Mouse (Mus musculus): Measurements from ENCODE around the gene Fam8a1. TPM values are rescaled to one million over a fixed set of nuclear protein-coding genes. Genes with fewer than 3 reads are reported as not detected.

Fam8a1 gene
- polyA plus RNA-seq, 1 experiment from 2014 or later: 12.2 TPM

DNA sequence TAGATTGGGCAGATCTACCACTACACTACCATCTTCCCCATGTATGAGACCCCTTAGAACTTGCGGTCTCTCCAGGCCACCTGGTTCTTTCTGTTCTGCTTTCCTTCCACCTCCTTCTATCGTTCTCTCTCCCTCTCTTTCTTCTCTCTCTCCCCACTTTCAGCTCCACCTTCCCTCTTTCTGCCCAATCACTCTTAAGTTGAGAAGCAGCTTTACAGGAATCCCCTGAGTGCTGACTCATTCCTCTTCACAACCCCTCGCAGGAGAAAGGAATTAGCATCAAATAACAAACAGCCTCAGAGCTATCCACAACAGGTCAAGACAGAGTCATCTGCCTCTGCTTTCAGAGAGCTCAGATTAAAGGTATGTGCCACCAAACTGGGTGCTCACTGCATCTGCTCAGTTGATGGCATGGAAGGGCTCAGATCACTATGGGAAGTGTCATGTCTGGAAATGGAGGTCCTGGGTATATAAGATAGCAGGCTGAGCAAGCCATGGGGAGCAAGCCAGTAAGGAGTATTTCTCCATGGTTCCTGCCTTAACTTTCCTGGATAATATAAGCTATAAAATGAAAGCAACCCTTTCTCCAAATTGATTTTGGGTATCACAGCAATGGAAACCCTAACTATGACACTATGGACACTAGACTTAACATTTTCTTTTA, 46.8 kb downstream of the Fam8a1 start:
- Histone ChIP-seq H3K27me3 (no peaks in the 10 kb centered on the region), H3K4me2 (replicated peaks) (no peak overlapping the region), H3K4me3 (replicated peaks) (no peak overlapping the region), H3K9me3 (replicated peaks) (no peaks in the 10 kb centered on the region), H3K27ac (replicated peaks) (no peak overlapping the region), H3K36me3 (peaks cover 20% of the 10 kb centered on the region), H3K9ac (no peak overlapping the region), H3K4me1 (peaks cover 5% of the 10 kb centered on the region; the same call in 1 of the 2 replicates)
- 45% methylated on average over 3 of the region's 3 CpGs for WGBS
- no peak for ATAC-seq (ENCODE audit: insufficient number of reproducible peaks, low FRiP score, low TSS enrichment, low read depth)

DNA sequence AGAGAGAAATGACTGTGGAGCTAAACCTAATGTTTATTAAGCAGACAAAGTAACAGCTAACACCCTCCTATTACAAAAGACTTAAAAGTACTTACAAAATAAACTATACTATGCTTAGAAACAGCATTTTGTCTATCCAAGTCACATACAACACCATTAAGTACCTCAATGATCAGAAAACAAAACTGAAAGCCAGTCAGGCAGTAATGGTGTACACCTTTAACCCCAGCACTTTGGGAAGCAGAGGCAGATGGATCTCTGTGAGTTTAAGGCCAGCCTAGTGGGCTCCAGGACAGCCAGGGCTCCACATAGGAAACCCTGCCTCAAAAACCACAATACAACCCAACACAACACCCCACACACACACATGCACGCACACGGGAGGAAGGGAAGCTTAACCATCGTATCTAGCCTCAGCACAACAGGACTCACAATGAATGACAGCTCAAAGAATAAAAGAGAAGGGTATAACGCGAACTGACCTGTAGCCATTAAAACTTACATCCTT, 49.6 kb downstream of the Fam8a1 start:
- H3K4me3 ChIP-seq (replicated peaks): no peak overlapping the region
- H3K9ac ChIP-seq: no peak overlapping the region
- WGBS: 84% methylated on average over 5 of the region's 5 CpGs
- H3K27me3 ChIP-seq: no peaks in the 10 kb centered on the region
- peaks cover 5% of the 10 kb centered on the region; the same call in 1 of the 2 replicates for H3K4me1 ChIP-seq
- H3K36me3 ChIP-seq: no peaks in the 10 kb centered on the region; the same call in 1 of the 2 replicates
- no peak overlapping the region for H3K4me2 ChIP-seq (replicated peaks)
- H3K9me3 ChIP-seq (replicated peaks): no peaks in the 10 kb centered on the region
- H3K27ac ChIP-seq (replicated peaks): no peak overlapping the region
- ATAC-seq (ENCODE audit: insufficient number of reproducible peaks, low FRiP score, low TSS enrichment, low read depth): no peak

DNA sequence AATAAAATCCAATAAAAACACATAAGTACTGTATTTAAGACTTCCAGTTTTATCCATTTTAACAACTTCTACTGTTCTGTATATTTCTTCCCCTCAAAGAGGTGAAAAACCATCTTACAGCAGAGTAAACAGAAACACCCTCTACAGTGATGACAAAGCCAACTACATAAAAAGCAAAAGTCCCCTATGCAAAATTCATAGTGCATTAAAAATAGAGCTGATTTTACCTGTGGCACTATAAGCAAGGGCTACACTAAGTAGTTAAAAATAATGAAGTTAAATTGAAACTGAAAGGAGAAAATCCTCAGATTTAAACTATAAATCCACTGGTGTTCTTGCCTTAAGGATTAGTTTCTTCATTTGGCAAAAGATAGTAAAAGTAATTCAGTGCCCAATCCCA, 51.7 kb downstream of the Fam8a1 start:
- no peak overlapping the region for H3K4me2 ChIP-seq (replicated peaks)
- no peak for ATAC-seq (ENCODE audit: insufficient number of reproducible peaks, low FRiP score, low TSS enrichment, low read depth)
- H3K4me3 ChIP-seq (replicated peaks): no peak overlapping the region

DNA sequence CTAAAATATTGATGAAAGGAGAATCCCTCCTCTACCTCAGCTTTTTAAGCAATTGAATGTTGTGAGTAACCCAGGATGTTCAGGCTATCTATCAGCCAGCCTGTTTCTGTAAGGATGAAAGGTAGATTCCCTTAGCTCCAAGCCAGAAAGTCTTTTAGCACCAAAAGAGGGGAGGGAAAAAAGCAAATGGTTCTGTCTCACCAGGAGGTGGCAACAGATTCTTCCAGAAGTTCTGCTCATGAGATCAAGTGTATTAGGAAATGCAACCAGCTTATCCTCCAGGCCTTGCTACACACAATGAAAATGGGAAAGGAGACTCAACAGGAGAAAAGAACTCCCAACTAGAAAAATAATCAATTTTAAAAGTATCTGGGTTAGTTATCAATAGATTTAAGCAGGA, 55.0 kb downstream of the Fam8a1 start:
- Histone ChIP-seq H3K36me3 (no peaks in the 10 kb centered on the region), H3K4me2 (replicated peaks) (no peak overlapping the region), H3K9me3 (replicated peaks) (no peaks in the 10 kb centered on the region), H3K4me1 (peaks cover 12% of the 10 kb centered on the region), H3K27ac (replicated peaks) (no peak overlapping the region), H3K4me3 (replicated peaks) (no peak overlapping the region), H3K27me3 (no peaks in the 10 kb centered on the region), H3K9ac (no peak overlapping the region)
- no peak for ATAC-seq (ENCODE audit: insufficient number of reproducible peaks, low FRiP score, low TSS enrichment, low read depth)

More for the DNA sequence above, 51.7 kb downstream of the Fam8a1 start:
- no peaks in the 10 kb centered on the region for H3K9me3 ChIP-seq (replicated peaks)
- no peaks in the 10 kb centered on the region; the same call in 1 of the 2 replicates for H3K36me3 ChIP-seq
- no peak overlapping the region for H3K27ac ChIP-seq (replicated peaks)
- H3K4me1 ChIP-seq: peaks cover 11% of the 10 kb centered on the region
- H3K9ac ChIP-seq: no peak overlapping the region
- no peaks in the 10 kb centered on the region for H3K27me3 ChIP-seq

DNA sequence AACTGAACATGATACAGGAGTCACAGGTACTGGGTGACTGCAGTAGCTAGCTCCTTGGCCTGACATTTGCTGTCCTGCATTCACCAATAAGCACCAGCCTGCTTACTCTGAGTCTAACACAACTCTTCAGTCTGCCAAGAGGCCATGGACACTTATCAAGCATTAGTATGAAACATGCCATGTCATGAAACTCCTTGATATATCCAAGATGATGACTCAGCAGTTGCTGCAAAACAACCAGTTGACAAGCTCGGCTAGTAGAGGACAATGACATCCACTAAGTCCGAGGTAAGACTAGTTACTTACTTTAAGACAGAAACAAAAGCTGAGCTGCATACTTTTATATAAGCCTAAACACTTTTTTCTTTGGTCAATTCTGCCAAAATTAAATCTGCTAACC, 55.9 kb downstream of the Fam8a1 start:
- Histone ChIP-seq H3K9ac (no peak overlapping the region), H3K4me3 (replicated peaks) (0 out of 2 replicates have a peak overlapping the region, but pooled peaks have one; percentile 8)

DNA sequence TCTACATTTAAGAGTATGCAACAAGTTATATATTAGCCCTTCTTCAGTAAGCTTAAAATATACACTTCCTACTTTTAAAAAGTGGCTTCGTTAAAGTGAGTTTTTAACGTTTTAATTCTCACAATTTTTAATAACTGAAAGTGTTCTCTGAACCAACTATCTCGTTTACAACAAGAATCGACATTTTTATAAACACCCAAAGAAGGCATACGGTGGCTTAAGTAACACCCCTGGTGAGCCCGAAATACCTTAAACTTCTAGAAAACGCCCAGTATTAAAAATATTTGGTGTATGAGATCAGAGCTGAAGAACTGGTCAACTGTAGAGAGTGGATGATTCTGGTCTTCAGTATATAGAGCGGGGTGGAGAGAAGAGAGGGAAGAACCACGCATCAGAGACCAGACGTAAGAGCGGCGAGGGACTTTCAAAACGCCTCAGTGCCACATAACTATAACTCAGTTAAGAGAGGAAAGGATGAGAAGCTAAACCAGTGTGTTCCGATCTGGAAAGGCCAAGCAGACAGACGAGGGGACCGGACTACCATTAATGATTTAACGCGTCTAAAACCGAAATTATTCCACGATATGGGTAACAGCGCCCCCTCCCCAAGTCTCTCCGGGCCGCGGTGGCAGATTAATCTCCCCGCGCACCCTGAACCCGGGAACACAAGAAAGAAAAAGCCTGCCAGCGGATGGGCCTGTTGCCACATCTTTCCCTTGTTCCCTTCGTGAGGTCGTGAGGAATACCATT, 57.1 kb downstream of the Fam8a1 start:
- Histone ChIP-seq H3K4me1 (peaks cover 12% of the 10 kb centered on the region), H3K9ac (peak overlapping the region; percentile 86), H3K9me3 (replicated peaks) (no peaks in the 10 kb centered on the region), H3K27ac (replicated peaks) (peak overlapping the region; percentile 96), H3K4me2 (replicated peaks) (peak overlapping the region; percentile 59), H3K36me3 (no peaks in the 10 kb centered on the region), H3K27me3 (no peaks in the 10 kb centered on the region), H3K4me3 (replicated peaks) (peak overlapping the region; percentile 89)
- WGBS: under 1% methylated on average over 30 of the region's 30 CpGs
- no peak for ATAC-seq (ENCODE audit: insufficient number of reproducible peaks, low FRiP score, low TSS enrichment, low read depth)

More for the DNA sequence above, 55.9 kb downstream of the Fam8a1 start:
- H3K4me2 ChIP-seq (replicated peaks): peak overlapping the region; percentile 22; the same call in 1 of the 2 replicates
- no peaks in the 10 kb centered on the region for H3K36me3 ChIP-seq
- no peak overlapping the region for H3K27ac ChIP-seq (replicated peaks)
- H3K27me3 ChIP-seq: no peaks in the 10 kb centered on the region
- H3K4me1 ChIP-seq: peaks cover 12% of the 10 kb centered on the region
- 30% methylated on average over 2 of the region's 2 CpGs for WGBS
- H3K9me3 ChIP-seq (replicated peaks): no peaks in the 10 kb centered on the region
- no peak for ATAC-seq (ENCODE audit: insufficient number of reproducible peaks, low FRiP score, low TSS enrichment, low read depth)

DNA sequence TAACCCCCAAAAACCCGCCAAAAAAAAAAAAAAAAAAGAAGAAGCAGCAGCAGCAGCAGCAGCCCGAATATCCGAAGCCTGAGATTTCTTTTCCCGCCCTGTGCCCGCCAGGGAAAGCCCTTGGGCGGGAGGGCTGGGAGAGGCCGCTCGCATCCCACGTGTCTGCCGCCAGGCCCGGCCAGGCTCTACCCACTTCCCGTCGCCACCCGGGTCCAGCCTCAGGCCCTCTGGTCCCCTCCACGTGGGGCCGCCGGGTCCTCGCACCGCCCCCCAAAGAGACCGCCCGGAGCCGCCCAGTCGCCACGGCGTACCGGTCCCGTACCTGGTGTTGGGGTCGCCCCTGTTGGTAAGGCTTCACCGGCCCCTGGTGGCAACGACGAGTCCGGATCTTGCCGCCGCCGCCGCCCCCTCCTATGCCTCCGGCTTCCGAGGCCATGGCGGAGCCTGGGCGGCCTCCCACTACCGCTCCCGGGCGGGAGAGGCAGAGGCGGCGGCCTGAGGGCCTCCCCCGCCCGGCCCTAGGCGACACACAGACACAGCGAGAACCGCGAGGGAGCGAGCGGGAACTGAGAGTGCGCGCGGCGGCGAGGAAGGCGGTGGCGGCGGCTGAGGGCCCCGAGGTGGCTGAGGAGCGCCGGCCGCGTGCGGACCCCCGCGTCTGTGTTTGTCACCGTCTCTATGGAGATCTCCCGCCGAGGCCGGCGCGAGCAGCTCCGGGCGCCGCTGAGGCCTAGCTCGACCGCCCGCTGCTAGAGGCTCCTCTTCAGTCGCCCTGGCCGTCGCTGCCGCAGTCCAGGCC, 57.9 kb downstream of the Fam8a1 start:
- WGBS: under 1% methylated on average over 65 of the region's 85 CpGs
- ATAC-seq (ENCODE audit: insufficient number of reproducible peaks, low FRiP score, low TSS enrichment, low read depth): peak; percentile 88
- Histone ChIP-seq H3K36me3 (no peaks in the 10 kb centered on the region), H3K4me1 (peaks cover 12% of the 10 kb centered on the region), H3K4me2 (replicated peaks) (peak overlapping the region; percentile 59), H3K4me3 (replicated peaks) (peak overlapping the region; percentile 89), H3K9ac (peak overlapping the region; percentile 86), H3K27ac (replicated peaks) (peak overlapping the region; percentile 96), H3K27me3 (no peaks in the 10 kb centered on the region), H3K9me3 (replicated peaks) (no peaks in the 10 kb centered on the region)

Other genes starting within 250 kb of the Fam8a1 start
- gene Cap2, start 167.7 kb upstream of the Fam8a1 start, polyA plus RNA-seq (2015; fragmentation: Nextera tagmentation; extraction: Ambion mirVana): 20.1 and 27.3 TPM in 2 replicates
- gene Nup153, start 58.4 kb downstream of the Fam8a1 start, polyA plus RNA-seq (2015; fragmentation: Nextera tagmentation; extraction: Ambion mirVana): 20.5 and 21.8 TPM in 2 replicates

Data from embryonic facial prominence, embryonic 15.5 days (tissue).